Mouse (Mus musculus) MEL (cell line): Measurements from ENCODE around the gene Gm8206.
"Not testable (repeated sequence)": the region's sequence is repeated elsewhere in the genome, so short reads cannot be mapped to it uniquely, and the experiment has no call there.

Experiments
- CHD1 ChIP-seq: IDR thresholded peaks from 2 replicates; pipeline ENCODE4 v1.6.1; 2012; ENCODE audit warnings: low read depth, mild to moderate bottlenecking, inconsistent platforms, low read length, improper control_type of control experiment
- EP300 ChIP-seq, 2 experiments: IDR thresholded peaks; 2 replicates each; pipeline ENCODE4 v1.6.1; 2011; ENCODE audit warnings: improper control_type of control experiment in 2 of 2, low read length in 2 of 2, low read depth in 1 of 2, mild to moderate bottlenecking in 1 of 2
- KAT2A ChIP-seq: conservative IDR thresholded peaks from 2 replicates; pipeline ENCODE4 v1.6.1; 2012; ENCODE audit warnings: low read depth, low read length, improper control_type of control experiment, inconsistent platforms
- MYC ChIP-seq: IDR thresholded peaks from 2 replicates; pipeline ENCODE4 v1.6.1; 2011; ENCODE audit warnings: low read depth, mild to moderate bottlenecking, low read length, improper control_type of control experiment, moderate library complexity
- POLR2A ChIP-seq, 2 experiments: IDR thresholded peaks; 2 replicates each; pipeline ENCODE4 v1.6.1; 2011 to 2012; ENCODE audit warnings: low read length in 2 of 2, mild to moderate bottlenecking in 2 of 2, control low read depth in 1 of 2, improper control_type of control experiment in 1 of 2, low read depth in 1 of 2, moderate library complexity in 1 of 2; ENCODE audit not compliant: control insufficient read depth in 1 of 2, insufficient read depth in 1 of 2, poor library complexity in 1 of 2
- RAD21 ChIP-seq: IDR thresholded peaks from 2 replicates; pipeline ENCODE4 v1.6.1; 2011; ENCODE audit warnings: mild to moderate bottlenecking, low read depth, low read length, improper control_type of control experiment
- RCOR1 ChIP-seq: IDR thresholded peaks from 2 replicates; pipeline ENCODE4 v1.6.1; 2012; ENCODE audit warnings: low read depth, mild to moderate bottlenecking, inconsistent platforms, low read length, improper control_type of control experiment
- SIN3A ChIP-seq: IDR thresholded peaks from 2 replicates; pipeline ENCODE4 v1.6.1; 2012; ENCODE audit warnings: low read length, improper control_type of control experiment, inconsistent platforms
- TBP ChIP-seq: IDR thresholded peaks from 2 replicates; pipeline ENCODE4 v1.8.0; 2011; ENCODE audit warnings: low read depth, low read length, improper control_type of control experiment
- UBTF ChIP-seq: IDR thresholded peaks from 2 replicates; pipeline ENCODE4 v1.6.1; 2012; ENCODE audit warnings: low read depth, mild to moderate bottlenecking, inconsistent platforms, low read length, improper control_type of control experiment, moderate library complexity, borderline replicate concordance; ENCODE audit not compliant: insufficient read depth

- TF ChIP-seq KAT2A; RAD21; UBTF; CHD1; TBP; RCOR1; MYC; EP300 (IDR thresholded peaks at IDR 0.05; ENCODE audit: low read depth in 1 of 2, low read length in 2 of 2); POLR2A (IDR thresholded peaks at IDR 0.05; ENCODE audit: control insufficient read depth in 1 of 2, insufficient read depth in 1 of 2, low read depth in 1 of 2, low read length in 2 of 2, poor library complexity in 1 of 2); SIN3A: not testable (repeated sequence)
Observed at GRCm38 (mm10) chr14:6093842-6094241, at the start of gene Gm8206.
